Mouse (Mus musculus) brain, embryonic 14.5 days (tissue): Measurements from ENCODE around the gene Cux1.

Source experiments
- CTCF ChIP-seq: fragments of 200-500 bp; IDR thresholded peaks from 2 replicates; pipeline ENCODE4 v1.5.1; 2012; ENCODE audit warnings: inconsistent platforms, mild to moderate bottlenecking, moderate library complexity, borderline replicate concordance; ENCODE audit not compliant: insufficient read depth, insufficient read length; ENCODE audit errors: extremely low read depth
- POLR2A ChIP-seq: fragments of 200-500 bp; IDR thresholded peaks from 2 replicates; pipeline ENCODE4 v1.6.1; 2012; ENCODE audit warnings: mild to moderate bottlenecking, inconsistent platforms, borderline replicate concordance; ENCODE audit not compliant: poor library complexity, insufficient read depth, insufficient read length, severe bottlenecking; ENCODE audit errors: extremely low read depth

GRCm38 (mm10) chr5:136395600-136396195, 171.6 kb downstream of the Cux1 start:
- TF ChIP-seq POLR2A (no peak), CTCF (no peak)
